Mouse (Mus musculus) brain, embryonic 14.5 days (tissue): ENCODE data around the gene Zfp593.

Source experiments
- CTCF ChIP-seq: fragments of 200-500 bp; IDR thresholded peaks from 2 replicates; pipeline ENCODE4 v1.5.1; 2012; ENCODE audit warnings: inconsistent platforms, mild to moderate bottlenecking, moderate library complexity, borderline replicate concordance; ENCODE audit not compliant: insufficient read depth, insufficient read length; ENCODE audit errors: extremely low read depth
- POLR2A ChIP-seq: fragments of 200-500 bp; IDR thresholded peaks from 2 replicates; pipeline ENCODE4 v1.6.1; 2012; ENCODE audit warnings: mild to moderate bottlenecking, inconsistent platforms, borderline replicate concordance; ENCODE audit not compliant: poor library complexity, insufficient read depth, insufficient read length, severe bottlenecking; ENCODE audit errors: extremely low read depth

DNA sequence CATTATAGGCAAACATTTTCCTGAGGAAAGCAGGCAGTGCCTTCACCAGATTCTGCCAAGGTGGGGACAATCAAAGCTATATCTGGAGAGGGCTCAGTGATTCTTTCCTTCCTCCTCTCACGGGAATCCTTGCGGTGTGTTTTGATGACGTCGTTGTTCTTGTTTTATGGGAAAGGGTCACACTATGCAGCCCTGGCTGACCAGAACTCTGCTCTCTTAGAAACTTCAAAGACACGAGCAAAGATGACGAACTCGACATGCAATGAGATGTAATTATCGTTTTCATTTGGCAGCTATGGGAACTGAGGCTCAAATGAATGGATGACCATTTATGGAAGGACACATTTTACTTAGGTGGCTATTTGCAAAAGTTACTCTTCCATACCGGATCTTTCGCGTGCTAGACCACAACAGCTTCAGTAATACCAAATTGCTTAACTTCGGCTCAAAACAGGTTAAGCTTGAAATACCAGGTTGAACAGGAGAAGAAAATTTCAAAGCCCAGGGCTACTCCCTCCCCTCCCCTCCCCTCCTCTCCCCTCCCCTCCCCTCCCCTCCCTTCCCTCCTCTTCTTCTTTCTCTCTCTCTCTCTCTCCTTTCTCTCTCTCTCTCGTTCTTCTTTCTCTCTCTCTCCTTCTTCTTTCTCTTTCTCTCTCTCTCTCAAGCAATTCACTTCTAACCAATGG lies 27.5 kb upstream of the Zfp593 start:
- TF ChIP-seq POLR2A (no peak), CTCF (no peak)
